Mouse (Mus musculus): ENCODE results near the gene Tle2. TPM values are rescaled to one million over a fixed set of nuclear protein-coding genes. Genes with fewer than 3 reads are reported as not detected.

Tle2 gene
- polyA plus RNA-seq, 1 experiment, result 18.9 TPM

GRCm38 (mm10) chr10:81593223-81593622 is 18.9 kb downstream of the Tle2 start:
- peaks cover 78% of the 10 kb centered on the region for H3K36me3 ChIP-seq (replicated peaks; ENCODE audit: low read length)
- TF ChIP-seq GATA1 (IDR thresholded peaks at IDR 0.05; ENCODE audit: borderline replicate concordance, low read length), result no peak
- no peak for TF ChIP-seq FLI1 (IDR thresholded peaks at IDR 0.05; ENCODE audit: low read length)
- no peaks in the 10 kb centered on the region for H3K9me3 ChIP-seq
- peaks cover 52% of the 10 kb centered on the region for H3K4me1 ChIP-seq
- H3K4me3 ChIP-seq (replicated peaks), result no peak overlapping the region
- peaks cover 15% of the 10 kb centered on the region for H3K27me3 ChIP-seq (replicated peaks)

GRCm38 (mm10) chr10:81593935-81594334 is 19.6 kb downstream of the Tle2 start:
- TF ChIP-seq GATA1 (IDR thresholded peaks at IDR 0.05; ENCODE audit: borderline replicate concordance, low read length) (no peak), FLI1 (IDR thresholded peaks at IDR 0.05; ENCODE audit: low read length) (no peak)
- peaks cover 15% of the 10 kb centered on the region for H3K27me3 ChIP-seq (replicated peaks)

GRCm38 (mm10) chr10:81595599-81595998 is 21.2 kb downstream of the Tle2 start:
- no peak overlapping the region for H3K4me3 ChIP-seq (replicated peaks)
- peaks cover 15% of the 10 kb centered on the region for H3K27me3 ChIP-seq (replicated peaks)
- peaks cover 63% of the 10 kb centered on the region for H3K4me1 ChIP-seq
- peaks cover 56% of the 10 kb centered on the region for H3K36me3 ChIP-seq (replicated peaks; ENCODE audit: low read length)
- no peaks in the 10 kb centered on the region for H3K9me3 ChIP-seq
- no peak for TF ChIP-seq FLI1 (IDR thresholded peaks at IDR 0.05; ENCODE audit: low read length)
- no peak for TF ChIP-seq GATA1 (IDR thresholded peaks at IDR 0.05; ENCODE audit: borderline replicate concordance, low read length)

More at GRCm38 (mm10) chr10:81593935-81594334, 19.6 kb downstream of the Tle2 start:
- Histone ChIP-seq H3K9me3 (no peaks in the 10 kb centered on the region), H3K4me1 (peaks cover 52% of the 10 kb centered on the region), H3K4me3 (replicated peaks) (peak overlapping the region; percentile 20), H3K36me3 (replicated peaks; ENCODE audit: low read length) (peaks cover 71% of the 10 kb centered on the region)

- no peaks in the 10 kb centered on the region for H3K9me3 ChIP-seq
- H3K36me3 ChIP-seq (replicated peaks; ENCODE audit: low read length), result peaks cover 46% of the 10 kb centered on the region
- TF ChIP-seq GATA1 (IDR thresholded peaks at IDR 0.05; ENCODE audit: borderline replicate concordance, low read length) (no peak), FLI1 (IDR thresholded peaks at IDR 0.05; ENCODE audit: low read length) (no peak)
- H3K4me1 ChIP-seq, result peaks cover 73% of the 10 kb centered on the region
- H3K4me3 ChIP-seq (replicated peaks), result peak overlapping the region; percentile 90
- peaks cover 12% of the 10 kb centered on the region for H3K27me3 ChIP-seq (replicated peaks)
These were observed 22.2 kb downstream of the Tle2 start for GRCm38 (mm10) chr10:81596611-81597010.

- H3K4me3 ChIP-seq (replicated peaks), result peak overlapping the region; percentile 90
- H3K4me1 ChIP-seq, result peaks cover 79% of the 10 kb centered on the region
- H3K27me3 ChIP-seq (replicated peaks), result peaks cover 10% of the 10 kb centered on the region
- no peaks in the 10 kb centered on the region for H3K9me3 ChIP-seq
- H3K36me3 ChIP-seq (replicated peaks; ENCODE audit: low read length), result peaks cover 38% of the 10 kb centered on the region
- TF ChIP-seq GATA1 (IDR thresholded peaks at IDR 0.05; ENCODE audit: borderline replicate concordance, low read length) (no peak), FLI1 (IDR thresholded peaks at IDR 0.05; ENCODE audit: low read length) (no peak)
These were observed 23.0 kb downstream of the Tle2 start for GRCm38 (mm10) chr10:81597137-81597950.

GRCm38 (mm10) chr10:81598342-81598741 is 24.0 kb downstream of the Tle2 start:
- peaks cover 28% of the 10 kb centered on the region for H3K36me3 ChIP-seq (replicated peaks; ENCODE audit: low read length)
- no peak for TF ChIP-seq GATA1 (IDR thresholded peaks at IDR 0.05; ENCODE audit: borderline replicate concordance, low read length)
- TF ChIP-seq FLI1 (IDR thresholded peaks at IDR 0.05; ENCODE audit: low read length), result no peak
- H3K9me3 ChIP-seq, result no peaks in the 10 kb centered on the region
- H3K4me3 ChIP-seq (replicated peaks), result no peak overlapping the region
- H3K4me1 ChIP-seq, result peaks cover 88% of the 10 kb centered on the region
- H3K27me3 ChIP-seq (replicated peaks), result peaks cover 7% of the 10 kb centered on the region

GRCm38 (mm10) chr10:81598871-81599270 is 24.5 kb downstream of the Tle2 start:
- Histone ChIP-seq H3K27me3 (replicated peaks) (peaks cover 5% of the 10 kb centered on the region), H3K4me1 (peaks cover 87% of the 10 kb centered on the region), H3K36me3 (replicated peaks; ENCODE audit: low read length) (peaks cover 23% of the 10 kb centered on the region), H3K4me3 (replicated peaks) (no peak overlapping the region), H3K9me3 (no peaks in the 10 kb centered on the region)
- TF ChIP-seq GATA1 (IDR thresholded peaks at IDR 0.05; ENCODE audit: borderline replicate concordance, low read length), result no peak
- no peak for TF ChIP-seq FLI1 (IDR thresholded peaks at IDR 0.05; ENCODE audit: low read length)

- TF ChIP-seq FLI1 (IDR thresholded peaks at IDR 0.05; ENCODE audit: low read length), result no peak
- no peak for TF ChIP-seq GATA1 (IDR thresholded peaks at IDR 0.05; ENCODE audit: borderline replicate concordance, low read length)
- H3K27me3 ChIP-seq (replicated peaks), result no peaks in the 10 kb centered on the region
These were observed 25.3 kb downstream of the Tle2 start for GRCm38 (mm10) chr10:81599630-81600029.

GRCm38 (mm10) chr10:81600096-81600495 is 25.7 kb downstream of the Tle2 start:
- no peaks in the 10 kb centered on the region for H3K9me3 ChIP-seq
- no peak overlapping the region for H3K4me3 ChIP-seq (replicated peaks)
- H3K27me3 ChIP-seq (replicated peaks), result no peaks in the 10 kb centered on the region
- peaks cover 92% of the 10 kb centered on the region for H3K4me1 ChIP-seq
- TF ChIP-seq GATA1 (IDR thresholded peaks at IDR 0.05; ENCODE audit: borderline replicate concordance, low read length) (no peak), FLI1 (IDR thresholded peaks at IDR 0.05; ENCODE audit: low read length) (no peak)
- H3K36me3 ChIP-seq (replicated peaks; ENCODE audit: low read length), result peaks cover 11% of the 10 kb centered on the region

More at GRCm38 (mm10) chr10:81599630-81600029, 25.3 kb downstream of the Tle2 start:
- Histone ChIP-seq H3K4me3 (replicated peaks) (no peak overlapping the region), H3K36me3 (replicated peaks; ENCODE audit: low read length) (peaks cover 16% of the 10 kb centered on the region), H3K4me1 (peaks cover 91% of the 10 kb centered on the region), H3K9me3 (no peaks in the 10 kb centered on the region)

GRCm38 (mm10) chr10:81600738-81601203 is 26.4 kb downstream of the Tle2 start, which contains the start of gene Tle6:
Tle6 (minus strand) TSS chr10:81601073.
- peaks cover 91% of the 10 kb centered on the region for H3K4me1 ChIP-seq
- no peaks in the 10 kb centered on the region for H3K9me3 ChIP-seq

More at GRCm38 (mm10) chr10:81600738-81601203, 26.4 kb downstream of the Tle2 start, which contains the start of gene Tle6:
- peaks cover 4% of the 10 kb centered on the region for H3K36me3 ChIP-seq (replicated peaks; ENCODE audit: low read length)
- no peaks in the 10 kb centered on the region for H3K27me3 ChIP-seq (replicated peaks)
- peak within 1 kb of the TSS; percentile 93 for H3K4me3 ChIP-seq (replicated peaks)
- TF ChIP-seq GATA1 (IDR thresholded peaks at IDR 0.05; ENCODE audit: borderline replicate concordance, low read length), result no peak
- TF ChIP-seq FLI1 (IDR thresholded peaks at IDR 0.05; ENCODE audit: low read length), result no peak
